Mouse (Mus musculus): ENCODE data around the gene Reps2. TPM values are rescaled to one million over a fixed set of nuclear protein-coding genes. Genes with fewer than 3 reads are reported as not detected.

Reps2 gene
- 4.8 and 6.1 TPM in 2 replicates for total RNA-seq (2021)
- long read RNA-seq, partial matches to known transcripts: 2 of 4 reads
- long read RNA-seq, other reads (novel, unspliced or antisense): 2 of 4 reads

- DNase-seq: peak; percentile 80
Measured at GRCm38 (mm10) chrX:162643091-162643788, at the start of gene Reps2. Reps2 (minus strand) TSS chrX:162643649.

- no peak for DNase-seq
Measured at GRCm38 (mm10) chrX:162691272-162691671, 47.8 kb upstream of the Reps2 start.

GRCm38 (mm10) chrX:162685394-162685793, 41.9 kb upstream of the Reps2 start:
- no peak for DNase-seq

GRCm38 (mm10) chrX:162679506-162679905, 36.1 kb upstream of the Reps2 start:
- no peak for DNase-seq

- DNase-seq: no peak
Measured at GRCm38 (mm10) chrX:162678820-162679219, 35.4 kb upstream of the Reps2 start.

- DNase-seq: no peak
Measured at GRCm38 (mm10) chrX:162666166-162666565, 22.7 kb upstream of the Reps2 start.

GRCm38 (mm10) chrX:162660182-162660581, 16.7 kb upstream of the Reps2 start:
- DNase-seq: no peak

GRCm38 (mm10) chrX:162653518-162653917, 10.1 kb upstream of the Reps2 start:
- no peak for DNase-seq

GRCm38 (mm10) chrX:162652445-162652844, 9.0 kb upstream of the Reps2 start:
- DNase-seq: no peak

- DNase-seq: no peak
Measured at GRCm38 (mm10) chrX:162651125-162651524, 7.7 kb upstream of the Reps2 start.

- no peak for DNase-seq
Measured at GRCm38 (mm10) chrX:162643789-162644092, 292 bp upstream of the Reps2 start.

- no peak for DNase-seq
Measured at GRCm38 (mm10) chrX:162642402-162643090, 903 bp downstream of the Reps2 start.

- no peak for DNase-seq
Measured at GRCm38 (mm10) chrX:162641764-162642163, 1.7 kb downstream of the Reps2 start.

GRCm38 (mm10) chrX:162635159-162635558, 8.3 kb downstream of the Reps2 start:
- no peak for DNase-seq

GRCm38 (mm10) chrX:162622091-162622437, 21.4 kb downstream of the Reps2 start:
- DNase-seq: no peak

- no peak for DNase-seq
Measured at GRCm38 (mm10) chrX:162621194-162622090, 22.0 kb downstream of the Reps2 start.

GRCm38 (mm10) chrX:162619705-162620104, 23.7 kb downstream of the Reps2 start:
- no peak for DNase-seq

GRCm38 (mm10) chrX:162618547-162618946, 24.9 kb downstream of the Reps2 start:
- no peak for DNase-seq

- DNase-seq: no peak
Measured at GRCm38 (mm10) chrX:162606113-162606512, 37.3 kb downstream of the Reps2 start.

- DNase-seq: no peak
Measured at GRCm38 (mm10) chrX:162599666-162600065, 43.8 kb downstream of the Reps2 start.

GRCm38 (mm10) chrX:162591005-162591801, 52.2 kb downstream of the Reps2 start:
- peak; percentile 5 for DNase-seq

Measured in adrenal gland, postnatal 25 days (tissue).